Mouse (Mus musculus): Measurements from ENCODE around the gene Cd24a. TPM values are rescaled to one million over a fixed set of nuclear protein-coding genes. Genes with fewer than 3 reads are reported as not detected.

The Cd24a gene
- polyA plus RNA-seq, 1 experiment, result 114 TPM

DNA sequence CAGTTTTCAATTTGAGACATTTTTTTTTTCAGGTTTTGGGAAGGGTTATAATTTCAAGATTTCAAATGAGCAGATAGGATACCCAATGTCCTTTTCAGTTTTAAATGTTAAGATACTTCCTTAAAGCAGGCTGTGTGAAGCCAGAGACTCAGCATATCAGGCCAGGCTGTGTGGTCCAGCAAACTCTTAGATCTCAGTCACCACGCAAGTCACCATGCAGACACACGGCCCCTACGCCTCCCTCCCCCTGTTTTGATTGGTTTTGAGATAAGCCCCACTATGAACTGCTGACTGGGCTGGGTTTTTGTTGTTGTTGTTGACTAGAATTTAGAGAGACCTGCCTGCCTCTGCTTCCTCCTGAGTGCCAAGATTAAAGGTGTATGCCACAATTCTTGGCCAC lies 3.2 kb downstream of the Cd24a start:
- DNase-seq (ENCODE audit: low spot score), result no peak

DNA sequence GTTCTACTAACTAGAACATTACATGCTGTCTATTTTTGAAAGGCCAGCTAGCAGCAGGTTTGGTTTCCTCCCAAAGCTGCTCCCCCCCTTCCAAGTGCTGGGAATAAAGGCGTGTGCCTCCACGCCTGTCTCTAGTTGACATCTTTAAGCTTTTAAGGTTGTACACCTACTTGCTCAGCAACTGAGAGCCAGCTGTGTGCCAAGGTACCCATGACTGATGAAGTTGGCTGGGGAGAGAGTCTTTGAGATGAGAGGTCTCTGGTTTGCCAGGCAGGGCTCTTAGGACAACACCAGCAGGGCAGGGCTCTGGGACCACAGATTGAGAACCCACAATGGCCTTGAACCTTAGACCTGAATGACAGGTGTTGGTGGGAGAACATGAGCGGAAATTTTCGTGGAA lies 6.5 kb downstream of the Cd24a start:
- DNase-seq (ENCODE audit: low spot score), result no peak

- DNase-seq (ENCODE audit: low spot score), result no peak
Observed at GRCm38 (mm10) chr10:43588470-43589177, 10.5 kb downstream of the Cd24a start.

GRCm38 (mm10) chr10:43591477-43591876 lies 13.4 kb downstream of the Cd24a start:
- DNase-seq (ENCODE audit: low spot score), result no peak

- no peak for DNase-seq (ENCODE audit: low spot score)
Observed at GRCm38 (mm10) chr10:43593182-43593581, 15.1 kb downstream of the Cd24a start.

GRCm38 (mm10) chr10:43594187-43594586 lies 16.1 kb downstream of the Cd24a start:
- DNase-seq (ENCODE audit: low spot score), result no peak

GRCm38 (mm10) chr10:43594894-43595293 lies 16.8 kb downstream of the Cd24a start:
- DNase-seq (ENCODE audit: low spot score), result no peak

- no peak for DNase-seq (ENCODE audit: low spot score)
Observed at GRCm38 (mm10) chr10:43598067-43598726, 20.1 kb downstream of the Cd24a start.

DNA sequence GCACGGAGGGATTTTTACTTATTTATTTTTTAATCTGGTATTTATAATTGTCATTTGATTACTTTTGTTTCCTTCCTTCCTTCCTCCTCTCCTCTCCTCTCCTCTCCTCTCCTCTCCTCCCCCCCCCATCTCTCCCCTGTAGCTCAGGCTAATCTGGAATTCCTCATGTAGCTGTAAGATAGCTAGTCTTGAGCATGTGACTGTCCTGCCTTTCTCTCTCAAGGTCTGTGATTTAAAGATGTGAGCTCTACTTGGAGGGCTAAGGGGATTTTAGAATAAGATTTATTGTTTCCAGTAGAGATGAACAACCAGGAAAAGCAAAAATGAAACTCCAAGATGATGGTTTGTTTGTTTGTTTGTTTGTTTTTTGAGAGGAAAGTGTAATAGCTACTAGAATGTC lies 23.0 kb downstream of the Cd24a start:
- no peak for DNase-seq (ENCODE audit: low spot score)

DNA sequence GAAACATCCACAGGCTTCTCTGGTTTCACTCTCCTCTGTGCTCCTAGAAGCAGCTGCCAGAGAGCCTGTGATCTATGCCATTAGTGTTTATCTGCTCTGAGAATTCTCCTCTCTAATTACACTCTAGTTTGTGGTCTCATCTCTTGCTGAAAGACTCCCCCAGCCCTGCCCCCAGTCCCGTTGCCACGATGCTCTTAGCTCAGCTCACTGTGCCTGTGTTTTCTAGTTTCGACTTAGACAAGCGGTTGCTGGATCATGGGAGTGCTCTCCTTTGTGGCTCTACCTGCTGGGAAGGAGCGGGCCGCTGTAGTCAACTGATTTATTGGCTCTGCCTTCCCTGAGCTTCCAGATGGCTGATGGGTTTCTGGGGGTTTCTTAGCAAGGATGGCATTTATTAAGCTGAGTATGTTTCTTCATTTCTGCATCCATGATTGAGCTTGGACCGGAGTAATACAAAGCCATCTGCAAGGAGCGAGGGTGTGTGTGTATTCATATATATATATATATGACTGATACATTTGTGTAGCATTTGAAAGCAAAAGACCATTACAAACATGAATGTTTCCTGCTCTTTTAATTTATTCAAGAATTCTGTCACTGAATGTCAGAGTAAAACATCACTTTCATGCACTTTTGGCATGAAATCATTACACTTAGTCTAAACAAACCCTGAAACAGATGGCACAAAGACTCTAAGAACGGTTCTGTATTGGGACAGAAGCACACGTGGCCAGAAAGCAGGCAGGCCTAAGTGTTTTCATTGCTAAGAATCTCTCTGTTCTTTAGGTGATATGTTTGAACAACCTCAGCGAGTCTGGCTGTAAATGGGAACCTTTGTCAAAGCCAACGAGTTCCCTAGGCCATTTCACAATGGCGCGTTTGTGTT lies 23.7 kb downstream of the Cd24a start:
- DNase-seq (ENCODE audit: low spot score), result no peak

GRCm38 (mm10) chr10:43603975-43604686 lies 26.0 kb downstream of the Cd24a start:
- DNase-seq (ENCODE audit: low spot score), result no peak

GRCm38 (mm10) chr10:43604687-43605250 lies 26.7 kb downstream of the Cd24a start:
- no peak for DNase-seq (ENCODE audit: low spot score)

- no peak for DNase-seq (ENCODE audit: low spot score)
Observed at GRCm38 (mm10) chr10:43605901-43606300, 27.8 kb downstream of the Cd24a start.

DNA sequence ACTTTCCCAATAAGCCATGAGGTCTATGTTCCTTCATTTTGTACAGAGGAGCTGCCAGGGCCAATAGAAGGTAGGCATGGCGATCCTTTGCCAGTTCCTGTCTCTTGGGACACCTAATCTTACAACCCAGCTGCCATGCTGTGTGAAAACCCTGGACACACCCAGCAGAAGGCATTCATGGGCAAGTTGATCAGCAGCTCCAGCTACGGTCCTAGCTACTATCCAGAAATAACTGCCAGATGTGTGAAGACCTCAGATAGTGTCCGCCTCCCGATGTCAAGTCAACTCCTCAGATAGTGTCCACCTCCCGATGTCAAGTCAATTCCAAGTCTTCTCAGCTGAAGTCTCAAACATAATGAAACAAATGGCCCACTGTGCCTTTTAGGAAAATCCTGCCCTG lies 31.4 kb downstream of the Cd24a start:
- no peak for DNase-seq (ENCODE audit: low spot score)

- DNase-seq (ENCODE audit: low spot score), result no peak
Observed at GRCm38 (mm10) chr10:43609958-43610357, 31.9 kb downstream of the Cd24a start.

- DNase-seq (ENCODE audit: low spot score), result no peak
Observed at GRCm38 (mm10) chr10:43611081-43611480, 33.0 kb downstream of the Cd24a start.

DNA sequence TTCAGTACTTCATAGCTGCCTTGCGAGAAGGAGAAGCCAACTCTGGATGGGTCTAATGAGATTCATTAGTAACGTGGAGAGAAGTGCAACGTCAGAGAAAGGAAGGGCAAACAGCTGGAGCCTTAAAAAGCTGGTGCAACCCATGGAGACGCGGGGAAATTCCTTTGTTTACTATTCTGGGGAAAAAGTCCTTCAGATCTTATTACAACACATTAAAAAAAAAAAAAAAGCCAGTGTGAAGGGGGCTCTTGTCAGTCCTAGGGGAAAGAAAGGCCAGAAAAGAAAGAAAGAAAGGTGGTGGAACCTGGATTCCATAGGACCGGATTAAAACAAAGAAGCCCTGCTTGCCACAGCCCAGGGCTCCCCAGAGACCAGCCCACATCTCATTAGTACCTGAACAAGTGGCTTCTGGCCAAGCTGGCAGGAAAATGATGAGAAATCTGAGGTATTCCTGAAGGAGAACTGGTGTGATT lies 41.0 kb downstream of the Cd24a start:
- no peak for DNase-seq (ENCODE audit: low spot score)

DNA sequence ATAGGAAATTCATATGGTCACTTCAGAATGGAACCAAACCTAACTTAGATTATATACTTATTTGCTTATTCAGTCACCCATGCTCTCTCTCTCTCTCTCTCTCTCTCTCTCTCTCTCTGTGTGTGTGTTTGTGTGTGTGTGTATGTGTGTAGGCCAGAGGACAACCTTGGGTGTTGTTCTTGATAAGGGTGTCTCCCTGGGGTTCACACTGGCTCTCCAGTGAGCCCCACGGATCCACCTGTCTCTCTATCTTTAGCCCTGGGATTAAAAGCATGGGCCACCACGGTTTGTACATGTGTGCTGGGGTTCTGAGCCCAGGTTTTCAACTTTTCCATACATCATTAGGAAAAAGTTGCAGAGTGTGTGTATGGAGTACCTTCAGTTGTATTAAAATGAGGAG lies 41.9 kb downstream of the Cd24a start:
- DNase-seq (ENCODE audit: low spot score), result no peak

DNA sequence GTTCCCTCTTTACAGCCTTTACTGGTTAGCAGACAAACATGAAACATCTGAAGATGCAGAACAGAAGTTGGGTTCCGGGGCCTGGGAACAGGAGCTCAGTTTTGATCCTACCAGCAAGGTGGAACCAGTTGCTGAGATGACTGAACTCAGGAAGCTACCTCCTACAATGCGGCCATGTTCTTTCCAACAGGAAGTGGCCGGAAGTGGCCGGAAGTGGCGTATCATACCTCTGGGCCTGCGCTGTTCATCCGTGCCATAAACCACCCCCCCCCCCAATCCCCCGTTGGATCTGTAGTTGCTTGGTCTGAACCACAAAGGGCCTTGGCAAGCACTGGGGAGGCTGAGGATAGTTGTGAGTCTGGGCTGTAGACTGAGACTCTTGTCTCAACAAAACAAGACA lies 45.4 kb downstream of the Cd24a start:
- no peak for DNase-seq (ENCODE audit: low spot score)

DNA sequence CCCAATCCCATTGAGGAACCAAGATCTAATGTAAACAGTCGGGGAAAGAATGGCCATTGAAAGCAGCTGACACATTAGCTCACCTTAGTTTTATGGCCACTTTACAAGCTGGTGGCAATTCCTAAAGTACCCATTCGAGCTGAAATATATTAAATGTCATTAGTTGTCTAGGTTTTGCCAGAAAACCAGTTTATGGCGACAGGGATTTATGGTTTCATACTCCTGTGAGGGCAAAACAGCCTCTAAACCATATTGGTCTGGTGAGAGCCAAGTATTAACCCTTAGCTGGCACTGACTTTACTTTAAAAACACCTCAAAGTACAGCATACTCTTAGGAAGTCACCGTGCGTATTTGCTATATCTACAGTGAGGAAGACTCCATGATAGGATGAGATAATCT lies 46.3 kb downstream of the Cd24a start:
- DNase-seq (ENCODE audit: low spot score), result no peak

- no peak for DNase-seq (ENCODE audit: low spot score)
Observed at GRCm38 (mm10) chr10:43624791-43625398, 46.8 kb downstream of the Cd24a start.
